Mouse (Mus musculus) cerebellum, postnatal 4 days (tissue): ENCODE data around the gene Ltbr.

ENCODE experiments used
- DNase-seq, 2 experiments: peaks; one replicate each; pipeline ENCODE4 v3.0.0; 2022; ENCODE audit warnings: low spot score in 2 of 2, mixed read lengths in 1 of 2

Gene Ltbr

GRCm38 (mm10) chr6:125344866-125345265, 31.2 kb upstream of the Ltbr start:
- DNase-seq: no peak

- no peak for DNase-seq
Measured at GRCm38 (mm10) chr6:125344084-125344483, 30.4 kb upstream of the Ltbr start.

- DNase-seq: no peak
Measured at GRCm38 (mm10) chr6:125342198-125342597, 28.5 kb upstream of the Ltbr start.

DNA sequence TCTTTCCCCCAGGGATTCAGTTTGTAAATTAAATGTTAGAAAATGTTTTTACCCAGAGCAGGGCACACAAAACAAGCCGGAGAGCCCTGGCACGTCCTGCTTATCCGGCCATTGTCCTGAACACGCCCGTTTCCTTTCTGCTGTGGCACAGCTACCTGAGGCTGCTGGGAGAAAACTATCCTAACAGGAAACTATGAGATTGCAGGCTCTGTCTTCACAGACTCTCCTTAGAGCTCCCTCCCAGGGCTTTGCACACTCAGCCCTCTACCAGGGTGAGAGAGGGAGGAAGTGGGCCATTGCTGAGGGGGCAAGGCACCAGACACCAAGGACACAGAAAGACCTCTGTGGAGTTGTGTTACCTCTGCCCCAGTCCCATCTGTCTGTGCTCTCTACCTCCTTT, 26.6 kb upstream of the Ltbr start:
- DNase-seq: no peak

DNA sequence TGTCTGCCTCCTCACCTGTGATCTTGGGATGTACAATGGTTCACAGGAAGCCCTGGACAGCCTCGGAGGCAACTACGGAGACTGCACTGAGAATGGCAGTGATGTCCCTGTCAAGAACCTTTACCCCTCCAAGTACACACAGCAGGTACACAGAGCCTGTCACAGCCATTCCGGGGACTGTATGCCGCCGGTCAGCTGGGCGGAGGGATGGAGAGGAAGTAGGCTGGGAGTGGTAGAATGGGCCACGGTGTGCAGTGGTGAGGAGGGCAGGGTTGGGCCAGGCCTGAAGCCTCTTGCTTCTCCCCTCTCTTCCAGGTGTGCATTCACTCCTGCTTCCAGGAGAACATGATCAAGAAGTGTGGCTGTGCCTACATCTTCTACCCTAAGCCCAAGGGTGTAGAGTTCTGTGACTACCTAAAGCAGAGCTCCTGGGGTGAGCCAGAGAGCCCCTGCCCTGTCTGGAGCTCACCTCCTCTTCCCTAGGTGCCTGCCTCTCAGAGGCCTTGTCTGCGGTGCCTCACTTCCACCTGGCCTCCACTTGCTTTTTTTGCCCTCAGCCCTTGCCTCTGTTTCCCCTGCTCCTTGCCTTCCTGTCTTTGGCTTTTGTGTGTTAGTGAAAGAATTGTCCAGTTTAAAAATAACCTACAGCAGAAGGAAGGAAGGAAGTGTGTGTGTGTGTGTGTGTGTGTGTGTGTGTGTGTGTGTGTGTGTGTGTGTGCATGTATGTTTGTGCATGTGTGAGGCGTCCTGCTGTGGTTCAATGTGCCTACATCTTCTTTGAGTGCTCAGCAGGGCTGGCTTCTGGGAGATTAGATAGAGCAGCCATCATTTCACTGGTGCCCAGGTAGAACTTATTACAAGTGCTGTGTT, 25.3 kb upstream of the Ltbr start:
- DNase-seq: no peak

DNA sequence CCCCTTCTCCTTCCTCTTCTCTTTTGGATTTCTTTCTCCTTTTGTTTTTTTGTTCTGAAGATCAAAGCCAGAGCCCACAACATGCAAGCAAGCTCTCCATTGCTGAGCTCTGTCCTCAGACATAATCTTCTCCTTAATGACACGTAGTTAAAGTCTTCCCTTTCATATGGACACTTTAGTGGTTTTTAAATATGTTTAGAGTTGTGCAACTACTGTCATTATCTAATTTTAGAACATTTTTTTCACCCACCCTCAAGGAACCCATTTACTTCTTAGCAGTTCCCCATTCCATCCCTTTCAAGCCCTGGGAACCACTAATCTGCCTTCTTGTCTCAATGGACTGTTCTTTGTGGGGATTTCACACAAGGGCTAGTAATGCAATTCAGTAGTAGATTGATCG, 20.7 kb upstream of the Ltbr start:
- no peak for DNase-seq

GRCm38 (mm10) chr6:125333112-125333899, 19.6 kb upstream of the Ltbr start:
- DNase-seq: no peak

- peak; percentile 48 to 58 for DNase-seq
Measured at GRCm38 (mm10) chr6:125330626-125331326, 17.1 kb upstream of the Ltbr start.

DNA sequence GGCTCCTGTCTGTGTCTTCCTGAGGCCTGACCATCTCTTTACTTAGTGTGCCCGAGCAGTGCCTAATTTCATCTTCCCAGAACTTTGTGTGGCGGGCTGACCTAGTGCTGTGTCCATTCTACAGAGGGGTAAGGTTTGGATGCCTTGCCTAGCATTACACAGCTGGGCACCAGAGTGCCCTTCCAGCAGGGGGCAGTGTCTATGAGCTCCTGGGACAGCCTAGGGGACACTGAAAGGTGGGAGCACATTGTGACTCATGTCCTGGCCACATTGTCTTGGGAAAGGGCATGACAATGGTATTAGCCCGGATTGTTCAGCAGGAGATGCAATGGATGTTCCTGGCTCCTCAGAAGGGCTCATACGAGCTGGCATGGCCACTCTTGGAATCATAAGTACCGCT, 14.6 kb upstream of the Ltbr start:
- no peak for DNase-seq

DNA sequence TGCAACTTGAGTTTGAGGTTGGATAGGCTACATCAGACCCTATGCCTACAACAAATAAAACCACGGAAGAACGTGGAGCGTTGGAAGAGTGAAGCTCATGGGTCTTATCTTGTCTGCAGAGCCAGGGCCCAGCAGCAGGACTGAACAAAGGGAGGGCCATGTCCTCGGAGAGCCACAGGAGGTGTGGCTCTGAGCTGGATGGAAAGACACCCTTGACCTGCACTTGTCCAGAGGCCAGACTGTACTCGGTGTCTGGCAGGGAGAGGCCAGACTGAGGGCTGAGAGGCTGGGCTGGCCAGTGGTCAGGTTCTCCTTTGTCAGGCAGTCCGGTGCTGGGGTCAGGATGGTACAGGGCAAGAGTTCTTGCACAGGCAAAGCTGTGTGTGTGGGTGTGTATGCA, 11.7 kb upstream of the Ltbr start:
- DNase-seq: no peak

DNA sequence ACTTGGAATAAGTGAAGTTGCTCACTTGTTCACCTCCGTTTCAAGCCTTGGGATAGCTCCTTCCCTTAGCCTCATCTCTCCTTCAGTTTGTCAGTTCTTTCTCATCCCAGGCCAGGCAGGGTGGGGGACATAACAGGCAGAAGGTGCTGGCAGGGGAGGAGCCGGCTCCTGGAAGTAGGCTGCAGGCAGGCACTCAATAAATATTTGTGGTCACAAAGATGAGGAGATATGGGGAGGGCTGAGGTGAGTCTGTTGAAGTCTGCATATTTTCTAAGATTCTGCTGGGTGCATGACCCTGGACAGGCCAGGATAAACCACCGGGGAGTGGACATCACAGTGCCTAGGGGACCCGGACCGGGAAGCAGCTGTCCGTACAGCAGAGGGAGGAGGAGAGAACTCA, 9.9 kb upstream of the Ltbr start:
- DNase-seq: no peak

DNA sequence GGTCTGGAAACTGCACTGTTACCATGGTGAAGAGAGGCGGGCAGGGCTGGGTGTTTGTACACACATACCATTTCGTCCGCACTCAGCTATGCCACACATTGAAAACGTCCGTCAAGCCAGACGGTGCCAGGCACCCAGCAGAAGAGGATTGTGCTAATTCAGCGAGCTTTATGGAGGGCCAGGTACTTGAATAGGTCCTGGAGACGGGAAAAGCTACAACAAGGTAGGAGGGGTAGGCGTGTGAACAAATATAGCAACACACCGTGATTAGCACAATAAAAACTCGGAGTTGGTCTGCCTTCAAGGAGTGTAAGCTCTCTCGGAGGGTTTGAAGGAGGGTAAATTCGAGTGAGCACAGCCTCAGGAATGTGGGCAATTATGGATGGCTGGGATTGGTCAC, 9.1 kb upstream of the Ltbr start:
- no peak for DNase-seq

DNA sequence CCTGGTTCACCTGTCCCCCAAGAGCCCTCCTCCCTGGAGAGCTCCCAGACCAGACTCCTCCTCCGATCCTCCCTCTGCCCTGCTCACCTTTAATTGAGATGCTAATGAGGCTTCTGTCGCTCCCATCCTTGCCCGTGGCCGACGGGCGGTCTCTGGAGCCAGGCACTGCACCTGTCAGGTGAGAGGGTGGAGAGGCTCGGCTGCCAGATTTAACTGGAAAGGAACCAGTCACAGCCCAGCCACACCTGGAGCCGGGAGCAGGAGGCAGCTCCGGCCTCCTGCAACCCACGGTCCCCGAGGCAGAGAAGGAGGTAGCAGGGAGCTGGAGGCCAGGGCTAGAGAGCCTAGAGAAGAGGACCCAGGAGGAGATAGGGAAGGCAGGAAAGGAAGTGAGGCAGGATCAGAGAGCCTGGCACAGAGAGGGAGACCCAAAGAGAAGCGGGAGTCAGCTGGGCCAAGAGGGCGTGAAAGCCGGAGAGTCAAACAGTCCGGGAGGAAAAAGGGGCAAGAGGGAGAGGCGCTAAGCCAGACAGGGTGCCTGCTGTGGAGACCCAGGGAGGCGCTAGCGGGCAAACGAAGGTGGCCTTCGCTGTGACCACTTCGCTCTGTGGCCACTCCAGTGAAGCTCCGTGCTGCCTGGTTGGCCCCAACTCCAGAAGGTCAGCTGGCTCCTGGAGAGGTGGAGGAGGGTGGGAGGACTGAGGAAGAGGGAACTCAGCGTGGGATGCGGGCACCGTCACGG, 7.6 kb upstream of the Ltbr start:
- DNase-seq: no peak

DNA sequence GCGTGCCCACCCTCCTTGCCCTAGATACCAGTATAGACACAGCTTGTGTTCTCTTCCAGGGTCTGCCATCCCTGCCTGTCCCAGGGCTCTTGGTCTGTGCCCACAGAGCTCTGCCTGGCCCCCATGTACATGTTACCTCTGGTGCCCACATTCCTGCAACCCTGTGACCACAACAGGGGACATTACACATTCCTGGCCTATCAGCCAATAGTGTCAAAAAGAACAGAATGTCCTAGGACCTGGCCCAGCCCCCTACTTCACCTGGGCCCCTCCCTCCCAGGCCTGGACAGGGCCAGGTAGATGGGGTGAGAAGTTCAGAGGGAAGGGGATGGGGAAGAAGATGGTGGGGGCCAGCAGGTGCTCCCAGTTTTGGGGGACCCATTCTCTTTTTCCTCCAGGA, 6.6 kb upstream of the Ltbr start, which contains the start of gene Scnn1a:
Gene Scnn1a, plus strand, starts transcription at position 337 of the 400 bp plus-strand sequence.
- DNase-seq: no peak

DNA sequence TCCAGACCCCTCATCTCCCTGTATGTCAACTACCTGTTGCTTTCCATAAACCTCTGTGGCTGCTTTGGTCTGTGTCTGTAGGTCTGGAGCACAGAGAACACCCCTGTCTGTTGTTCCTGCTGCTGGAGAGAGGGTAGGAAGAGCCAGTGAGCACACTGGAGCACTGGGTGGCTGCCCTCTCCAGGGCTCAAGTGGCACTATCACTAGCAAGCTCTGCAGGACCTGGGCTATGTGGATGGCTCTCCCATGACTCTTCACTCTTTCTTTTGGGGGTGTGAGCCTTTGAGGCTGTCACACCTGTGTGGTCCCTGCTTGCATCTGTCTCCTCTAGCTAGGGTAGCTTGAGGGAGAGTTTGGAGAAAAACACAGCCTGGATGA, 6.2 kb upstream of the Ltbr start:
- DNase-seq: no peak

- no peak for DNase-seq
Measured at GRCm38 (mm10) chr6:125318981-125319918, 5.6 kb upstream of the Ltbr start.

GRCm38 (mm10) chr6:125317077-125317476, 3.4 kb upstream of the Ltbr start:
- DNase-seq: no peak

DNA sequence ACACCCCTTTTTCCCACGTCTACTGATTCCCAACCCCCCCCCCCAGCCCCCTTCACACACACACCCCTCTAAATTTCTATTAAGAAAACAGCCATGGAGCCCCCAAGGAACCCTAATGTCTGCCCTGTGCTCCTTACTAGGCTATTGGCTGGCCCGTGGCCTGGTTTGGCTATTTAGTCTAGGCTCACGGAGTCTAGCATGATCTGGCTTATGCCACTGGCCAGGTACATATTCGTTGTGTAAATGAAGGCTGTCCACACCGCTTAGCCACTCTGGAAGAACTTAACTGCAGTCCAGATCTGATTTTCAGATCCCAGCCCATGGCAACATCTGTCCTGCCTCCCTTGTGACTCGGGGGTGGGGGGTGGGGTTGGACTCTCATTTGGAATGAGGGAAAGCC, 1.1 kb upstream of the Ltbr start:
- DNase-seq: no peak

DNA sequence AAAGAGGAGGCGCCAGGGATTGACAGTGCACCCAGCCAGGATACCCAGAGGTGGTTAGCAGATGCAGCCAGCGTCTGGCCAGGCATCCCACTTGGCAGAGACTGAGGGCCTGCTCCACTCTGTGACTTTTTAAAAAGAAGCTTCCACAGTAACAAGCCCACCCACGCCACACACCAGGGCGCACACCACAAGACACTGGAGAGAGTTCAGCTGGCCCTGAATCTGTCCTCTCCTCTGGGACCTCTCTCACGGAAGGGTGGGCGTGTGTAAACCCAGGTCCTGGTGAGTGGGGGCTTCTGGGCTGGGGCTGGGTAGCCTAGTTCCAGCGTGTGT, 512 bp upstream of the Ltbr start:
- no peak for DNase-seq

DNA sequence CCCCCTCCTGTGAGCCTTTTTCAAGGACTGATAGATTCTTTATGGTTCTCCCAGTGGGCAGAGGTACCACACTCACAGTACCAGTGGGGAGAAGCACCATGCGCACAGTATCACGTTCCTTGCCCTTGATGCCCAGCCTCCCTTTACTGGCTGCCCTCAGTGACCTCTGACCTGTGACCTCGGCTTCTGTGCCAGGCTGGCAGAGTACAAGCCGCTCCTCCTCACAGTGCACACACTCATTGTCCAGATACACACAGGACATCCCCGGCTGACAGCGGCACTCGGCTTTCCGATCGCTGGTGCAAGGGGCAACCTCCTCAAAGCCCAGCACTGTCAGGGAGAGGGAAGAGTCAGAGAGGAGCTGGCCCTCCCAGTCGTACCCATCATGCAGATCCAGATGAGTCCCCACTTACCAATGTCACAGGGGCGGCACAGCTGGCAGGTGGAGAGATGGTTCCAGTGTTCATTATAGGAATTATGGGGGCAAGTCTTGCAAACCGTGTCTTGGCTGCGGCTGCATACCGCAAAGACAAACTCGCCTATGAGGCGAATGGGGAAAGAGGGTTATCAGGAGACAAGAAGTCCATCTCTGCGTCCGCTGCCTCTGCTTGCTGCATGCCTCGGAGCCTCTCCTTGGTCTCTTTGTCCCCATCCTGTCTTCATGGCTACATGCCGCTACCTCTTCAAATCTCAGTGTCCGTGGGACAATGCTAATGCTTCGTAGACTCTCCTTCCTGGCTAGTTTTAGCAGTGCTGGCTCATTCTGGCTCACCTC, 917 bp downstream of the Ltbr start:
- no peak for DNase-seq
